Mouse (Mus musculus) heart, adult 2 months (tissue): ENCODE data around the gene Brf1.

Source experiments
- CTCF ChIP-seq: fragments of 200-600 bp; IDR thresholded peaks from 2 replicates; pipeline ENCODE4 v1.8.1; 2022; ENCODE audit warnings: antibody characterized with exemption, mild to moderate bottlenecking, moderate library complexity
- EP300 ChIP-seq: fragments of 200-500 bp; IDR thresholded peaks from 2 replicates; pipeline ENCODE4 v1.6.1; 2011; ENCODE audit warnings: low read depth, low read length, control low read depth; ENCODE audit not compliant: insufficient read depth

- TF ChIP-seq CTCF = no peak
- no peak for TF ChIP-seq EP300
These were observed 38.6 kb downstream of the Brf1 start for GRCm38 (mm10) chr12:112961872-112962271.
